Mouse (Mus musculus) embryonic facial prominence, embryonic 14.5 days (tissue): ENCODE results near the gene Kalrn. TPM values are rescaled to one million over a fixed set of nuclear protein-coding genes. Genes with fewer than 3 reads are reported as not detected.
A peak's percentile ranks its signal among the peaks of the same experiment; 100 is the strongest.
"Not testable (repeated sequence)": the region's sequence is repeated elsewhere in the genome, so short reads cannot be mapped to it uniquely, and the experiment has no call there.

Source experiments
- ATAC-seq: fragments of 200-750 bp; cut with Nextera tagmentation; 2 replicates; pipeline ENCODE4 v1.8.0; 2017; ENCODE audit warnings: low read depth, moderate number of reproducible peaks, moderate TSS enrichment
- DNase-seq: peaks from one replicate; pipeline ENCODE4 v3.0.0-alpha.2; 2015; ENCODE audit warnings: low spot score
- H3K27ac ChIP-seq: fragments of 300-500 bp; sonication (generic); replicated peaks from 2 replicates; pipeline ENCODE4 v1.5.1; 2014; ENCODE audit warnings: low read depth, mild to moderate bottlenecking, low read length, moderate library complexity
- H3K27me3 ChIP-seq: fragments of 300-500 bp; sonication (generic); replicated peaks from 2 replicates; pipeline ENCODE4 v1.6.1; 2014; ENCODE audit warnings: low read length; ENCODE audit not compliant: control insufficient read depth, insufficient read depth
- H3K36me3 ChIP-seq: fragments of 300-500 bp; sonication (generic); 2 replicates; pipeline ENCODE4 v1.6.1; 2014; ENCODE audit warnings: low read length, mixed read lengths; ENCODE audit not compliant: control insufficient read depth, insufficient read depth
- H3K4me1 ChIP-seq: fragments of 300-500 bp; sonication (generic); 2 replicates; pipeline ENCODE4 v1.6.1; 2014; ENCODE audit warnings: antibody characterized with exemption, low read length; ENCODE audit not compliant: control insufficient read depth, insufficient read depth
- H3K4me2 ChIP-seq: fragments of 300-500 bp; sonication (generic); 2 replicates; pipeline ENCODE4 v1.6.1; 2014; ENCODE audit warnings: low read depth, mild to moderate bottlenecking, low read length, moderate library complexity, mixed read lengths
- H3K4me3 ChIP-seq: fragments of 300-500 bp; sonication (generic); 2 replicates; pipeline ENCODE4 v1.5.1; 2014; ENCODE audit warnings: low read depth, mild to moderate bottlenecking, low read length
- H3K9ac ChIP-seq: fragments of 300-500 bp; sonication (generic); 2 replicates; pipeline ENCODE4 v1.6.1; 2014; ENCODE audit warnings: low read depth, mild to moderate bottlenecking, low read length, moderate library complexity, mixed read lengths
- H3K9me3 ChIP-seq: fragments of 300-500 bp; sonication (generic); 2 replicates; pipeline ENCODE4 v1.6.1; 2016; ENCODE audit warnings: low read length; ENCODE audit not compliant: control insufficient read depth
- WGBS: fragments of 180-500 bp; shearing (Covaris S2); extraction: QIAGEN DNeasy Blood & Tissue Kit; methylation state at CpG from one replicate; pipeline ENCODE4 v1.1.7; 2014; 5-methylcytosine and 5-hydroxymethylcytosine counted together
- polyA plus RNA-seq: library from polyadenylated mRNA; unstranded; fragments of >200 nt; fragmentation: Nextera tagmentation; extraction: Ambion mirVana; gene quantifications from 2 replicates; pipeline ENCODE4 v1.2.1, GENCODE M21; 2014

Kalrn gene
- polyA plus RNA-seq, 1 experiment from 2014 or later: 12.2 TPM

DNA sequence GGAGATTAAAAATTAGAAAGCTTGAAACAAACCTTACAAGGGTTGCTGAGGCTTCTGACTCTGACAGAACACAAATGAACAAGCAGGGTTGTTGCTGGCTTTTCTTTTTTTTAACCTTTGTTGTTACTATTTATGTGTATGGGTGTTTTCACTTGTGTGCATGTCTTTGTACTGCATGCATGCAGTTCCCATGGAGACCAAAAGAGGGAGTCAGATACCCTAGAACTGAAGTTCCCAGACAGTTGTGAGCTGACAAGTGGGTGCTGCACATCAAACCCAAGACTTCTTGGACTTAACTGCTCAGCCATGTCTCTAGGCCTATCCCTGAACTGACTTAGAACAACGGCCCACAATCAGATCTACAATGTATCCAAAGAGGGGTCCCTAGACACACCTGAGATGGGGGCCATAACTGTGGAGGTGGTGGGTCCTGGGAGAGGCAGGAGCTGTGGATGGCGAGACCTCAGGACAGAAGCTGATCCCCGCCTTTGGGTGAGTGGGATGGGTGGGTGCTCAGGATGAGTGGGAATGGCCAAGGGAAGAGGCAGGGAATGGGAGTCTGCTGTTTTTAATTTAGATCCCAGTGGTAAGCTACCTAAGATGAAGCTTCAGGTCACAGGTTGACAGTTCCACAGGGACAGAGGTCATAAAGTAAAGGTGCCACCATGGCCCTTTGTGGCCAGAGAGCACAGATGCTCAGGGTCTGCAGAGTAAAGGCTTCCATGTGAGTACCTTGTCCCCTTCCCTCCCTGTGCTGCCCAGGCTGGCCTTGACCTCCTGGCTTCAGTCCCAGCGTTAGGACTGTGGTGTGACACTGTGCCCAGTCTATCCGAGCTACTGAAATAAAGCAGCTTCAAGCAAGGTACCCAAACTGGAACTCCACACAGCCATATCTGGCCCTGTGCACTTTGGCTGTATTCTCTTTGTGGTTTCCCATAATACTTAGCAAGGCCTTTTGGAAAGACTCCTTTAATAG is 490.6 kb downstream of the Kalrn start:
- H3K4me1 ChIP-seq: peaks cover 36% of the 10 kb centered on the region

DNA sequence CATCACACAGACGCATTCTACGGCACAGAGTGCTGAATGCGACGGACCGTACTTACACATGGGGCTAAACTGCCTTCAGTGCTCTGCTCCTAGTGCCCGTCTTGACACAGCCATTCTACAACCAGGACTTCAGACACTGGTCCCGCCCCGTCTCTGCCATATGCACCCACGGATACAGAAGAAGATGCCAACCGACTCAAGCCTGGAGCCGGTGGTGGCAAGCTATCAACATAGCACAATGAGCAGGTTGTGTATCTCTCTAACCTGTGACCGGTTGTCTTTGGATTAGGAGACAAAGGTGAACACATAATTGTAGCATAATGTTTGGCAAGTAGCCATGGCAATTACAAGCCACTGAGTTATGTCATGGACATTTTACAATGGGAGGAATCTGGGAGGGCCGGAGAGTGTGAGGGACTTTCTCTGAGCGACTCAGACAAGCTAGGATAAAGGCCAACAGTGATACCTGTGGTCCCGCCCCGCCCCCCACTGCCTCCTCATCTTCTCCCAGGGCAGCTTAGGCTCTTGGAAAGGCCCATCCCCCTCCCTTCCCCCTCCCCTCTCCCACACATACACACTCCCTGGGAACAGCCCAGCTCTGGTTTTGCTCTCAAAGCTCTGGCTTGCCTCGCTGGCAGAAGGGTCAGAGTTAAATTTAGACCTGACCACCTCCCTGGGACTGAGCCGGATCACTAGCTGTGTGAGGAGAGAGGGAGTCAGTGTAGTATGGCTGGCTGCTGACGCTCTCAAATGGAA is 491.5 kb downstream of the Kalrn start:
- no peak overlapping the region for H3K9ac ChIP-seq
- peaks cover 36% of the 10 kb centered on the region for H3K4me1 ChIP-seq
- WGBS: 45% methylated on average over 18 of the region's 19 CpGs
- DNase-seq (peak; percentile 80), ATAC-seq (peak; percentile 90)
- no peaks in the 10 kb centered on the region for H3K9me3 ChIP-seq
- no peaks in the 10 kb centered on the region for H3K36me3 ChIP-seq
- H3K4me2 ChIP-seq: no peak overlapping the region
- H3K27ac ChIP-seq: peak overlapping the region; percentile 46; the same call in 1 of the 2 replicates
- no peak overlapping the region for H3K4me3 ChIP-seq
- H3K27me3 ChIP-seq: no peaks in the 10 kb centered on the region

More for the DNA sequence above, 490.6 kb downstream of the Kalrn start:
- H3K9ac ChIP-seq: no peak overlapping the region
- H3K4me2 ChIP-seq: no peak overlapping the region
- no peak for DNase-seq
- no peaks in the 10 kb centered on the region for H3K27me3 ChIP-seq
- H3K36me3 ChIP-seq: no peaks in the 10 kb centered on the region
- H3K4me3 ChIP-seq: no peak overlapping the region
- no peaks in the 10 kb centered on the region for H3K9me3 ChIP-seq
- no peak for ATAC-seq
- WGBS: 89% methylated on average over 5 of the region's 5 CpGs
- peak overlapping the region; percentile 46; the same call in 1 of the 2 replicates for H3K27ac ChIP-seq

DNA sequence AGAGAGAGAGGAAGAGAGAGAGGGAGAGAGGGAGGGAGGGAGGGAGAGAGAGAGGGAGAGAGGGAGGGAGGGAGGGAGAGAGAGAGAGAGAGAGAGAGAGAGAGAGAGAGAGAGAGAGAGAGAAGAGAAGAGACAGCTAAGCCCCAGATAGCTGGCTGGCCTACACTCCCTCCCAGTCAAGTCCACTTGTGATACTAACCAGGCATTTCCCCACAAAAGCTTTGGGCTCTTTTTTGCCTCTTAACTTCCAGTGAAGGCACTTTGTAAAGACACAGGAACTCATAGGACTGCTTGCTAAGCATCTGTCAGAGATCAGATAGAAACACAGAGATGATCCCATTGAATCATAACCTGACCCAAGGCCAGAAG is 492.0 kb downstream of the Kalrn start:
- not testable (repeated sequence) for H3K36me3 ChIP-seq, H3K9me3 ChIP-seq, H3K4me2 ChIP-seq, H3K9ac ChIP-seq, H3K4me3 ChIP-seq, H3K27me3 ChIP-seq
- peaks cover 36% of the 10 kb centered on the region for H3K4me1 ChIP-seq
- peak; percentile 70 for DNase-seq
- ATAC-seq: peak; percentile 19; the same call in 1 of the 2 replicates
- H3K27ac ChIP-seq: peak overlapping the region; percentile 46

DNA sequence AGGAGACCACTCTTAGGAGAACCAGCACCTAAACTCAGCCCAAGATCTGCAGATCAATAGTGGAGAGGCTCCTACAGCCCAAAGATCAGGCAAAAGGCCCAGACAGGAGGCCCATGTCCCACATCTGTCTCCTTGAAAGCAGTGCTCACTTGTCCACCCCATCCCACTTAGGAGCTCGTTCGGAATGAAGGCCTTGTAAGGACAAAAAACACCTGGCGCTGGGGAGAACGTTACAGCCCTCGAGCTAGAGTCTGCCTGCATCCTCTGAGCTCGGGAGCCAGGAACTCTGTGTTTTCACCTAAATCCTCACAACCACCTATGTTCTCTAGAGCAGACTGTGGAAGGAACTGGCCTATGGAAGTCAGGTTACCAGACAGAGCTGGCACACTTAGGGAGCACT is 492.5 kb downstream of the Kalrn start:
- Histone ChIP-seq H3K9me3 (no peaks in the 10 kb centered on the region), H3K4me3 (no peak overlapping the region), H3K27me3 (no peaks in the 10 kb centered on the region), H3K36me3 (no peaks in the 10 kb centered on the region), H3K9ac (no peak overlapping the region), H3K4me1 (peaks cover 36% of the 10 kb centered on the region), H3K27ac (peak overlapping the region; percentile 46), H3K4me2 (no peak overlapping the region)
- DNase-seq (no peak), ATAC-seq (no peak)
- 38% methylated on average over 6 of the region's 6 CpGs for WGBS

DNA sequence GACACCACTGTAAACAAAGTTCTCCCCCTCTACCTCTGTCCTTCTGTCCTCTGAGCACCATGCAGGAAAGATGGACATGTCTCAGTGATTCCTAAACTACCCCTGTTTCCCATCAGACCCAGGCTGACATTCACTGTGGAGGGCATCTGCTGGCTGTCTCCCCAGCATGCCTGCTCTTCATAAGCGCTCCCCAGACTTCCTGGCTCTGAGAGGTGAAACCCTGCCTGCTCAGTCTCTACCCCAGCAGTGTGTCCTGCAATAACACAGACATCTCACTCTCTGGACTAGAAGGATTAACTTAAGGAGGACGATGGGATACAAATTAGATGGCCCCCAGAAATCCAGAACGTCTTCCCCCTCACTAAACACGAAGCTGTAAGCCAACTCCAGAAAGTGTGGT is 493.8 kb downstream of the Kalrn start:
- Histone ChIP-seq H3K36me3 (no peaks in the 10 kb centered on the region), H3K9me3 (no peaks in the 10 kb centered on the region), H3K4me1 (peaks cover 36% of the 10 kb centered on the region), H3K27ac (peak overlapping the region; percentile 72), H3K4me2 (no peak overlapping the region), H3K9ac (no peak overlapping the region), H3K27me3 (no peaks in the 10 kb centered on the region), H3K4me3 (no peak overlapping the region)
- DNase-seq: no peak
- WGBS: 57% methylated on average over 4 of the region's 4 CpGs
- no peak for ATAC-seq

DNA sequence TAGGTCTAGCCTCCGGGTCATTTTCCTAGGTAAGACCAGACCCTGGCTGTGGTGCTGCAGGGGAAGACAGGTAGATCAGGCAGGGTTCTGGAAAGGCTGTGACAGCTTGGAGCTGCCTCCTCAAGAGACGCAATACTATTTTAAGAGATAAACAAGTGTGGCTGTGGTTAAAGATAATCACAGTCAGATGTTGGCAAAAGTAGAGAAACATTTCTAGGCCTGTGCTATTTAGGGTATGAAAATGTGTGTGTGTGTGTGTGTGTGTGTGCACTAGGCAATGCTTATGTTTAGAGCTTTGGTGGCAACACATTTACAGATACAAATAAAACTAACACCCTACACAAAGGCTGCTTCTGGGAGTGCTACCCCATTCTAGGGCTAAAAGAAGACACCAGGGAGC is 494.6 kb downstream of the Kalrn start:
- ATAC-seq: 0 out of 2 replicates have a peak, but pooled peaks have one; percentile 15
- peak overlapping the region; percentile 72 for H3K27ac ChIP-seq

DNA sequence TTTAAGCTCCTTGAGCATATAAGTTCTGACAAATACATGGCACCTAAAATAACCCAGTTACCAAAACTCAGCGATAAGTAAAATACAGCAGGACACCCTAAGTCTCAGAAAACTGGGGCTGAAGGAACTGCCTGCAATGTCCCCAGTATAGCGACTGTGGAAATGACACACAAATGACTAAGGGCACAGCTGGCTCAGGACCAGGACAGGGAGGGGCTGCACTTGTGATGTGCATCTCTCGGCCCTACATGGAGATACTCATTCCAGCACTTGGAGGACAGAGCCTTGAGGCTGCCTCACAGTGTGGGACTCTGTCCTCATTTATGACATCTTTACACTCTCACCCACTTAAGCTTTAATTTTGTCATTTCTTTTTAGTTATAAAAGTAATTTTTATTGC is 497.2 kb downstream of the Kalrn start:
- WGBS: 74% methylated on average over 3 of the region's 3 CpGs
- Histone ChIP-seq H3K4me3 (no peak overlapping the region), H3K4me1 (peaks cover 18% of the 10 kb centered on the region; the same call in 1 of the 2 replicates), H3K4me2 (no peak overlapping the region), H3K9me3 (no peaks in the 10 kb centered on the region), H3K27me3 (no peaks in the 10 kb centered on the region), H3K36me3 (no peaks in the 10 kb centered on the region), H3K9ac (no peak overlapping the region), H3K27ac (no peak overlapping the region)
- no peak for ATAC-seq
- no peak for DNase-seq

More for the DNA sequence above, 494.6 kb downstream of the Kalrn start:
- Histone ChIP-seq H3K4me1 (peaks cover 36% of the 10 kb centered on the region), H3K4me3 (no peak overlapping the region), H3K9me3 (no peaks in the 10 kb centered on the region), H3K4me2 (no peak overlapping the region), H3K36me3 (no peaks in the 10 kb centered on the region), H3K9ac (no peak overlapping the region), H3K27me3 (no peaks in the 10 kb centered on the region)
- peak; percentile 88 for DNase-seq
- 41% methylated on average over 2 of the region's 2 CpGs for WGBS

DNA sequence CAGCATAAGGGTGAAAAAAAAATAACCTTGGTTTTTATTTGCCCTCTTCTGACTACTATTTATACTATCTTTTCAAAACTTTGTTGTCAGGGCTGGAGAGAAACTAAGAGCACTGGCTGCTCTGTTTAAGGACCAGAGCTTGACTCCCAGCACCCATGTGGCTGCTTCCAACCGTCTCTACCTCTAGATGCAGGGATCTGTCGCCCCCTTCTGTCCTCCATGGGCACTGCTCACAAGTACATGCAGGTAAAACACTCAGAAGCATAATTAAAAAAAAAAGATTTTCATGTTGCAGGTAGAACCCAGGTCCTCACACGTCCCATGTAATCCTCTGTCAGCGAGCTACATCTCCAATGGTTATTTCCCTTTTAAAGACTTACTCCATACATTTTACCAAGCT is 499.4 kb downstream of the Kalrn start:
- no peaks in the 10 kb centered on the region for H3K36me3 ChIP-seq
- no peak overlapping the region for H3K27ac ChIP-seq
- peaks cover 2% of the 10 kb centered on the region; the same call in 1 of the 2 replicates for H3K4me1 ChIP-seq
- 93% methylated on average over 4 of the region's 4 CpGs for WGBS
- ATAC-seq (no peak), DNase-seq (no peak)
- H3K4me3 ChIP-seq: no peak overlapping the region
- no peaks in the 10 kb centered on the region for H3K9me3 ChIP-seq
- no peaks in the 10 kb centered on the region for H3K27me3 ChIP-seq
- no peak overlapping the region for H3K9ac ChIP-seq
- no peak overlapping the region for H3K4me2 ChIP-seq
